Mouse (Mus musculus) spleen, postnatal 36 days (tissue): ENCODE data around the gene Exoc2.

Source experiments
- DNase-seq, 2 experiments: peaks; one replicate each; pipeline ENCODE4 v3.0.0; 2022; ENCODE audit warnings: low spot score in 2 of 2, mixed read lengths in 1 of 2

Exoc2 gene

GRCm38 (mm10) chr13:30776021-30776420 is 197.9 kb downstream of the Exoc2 start:
- no peak for DNase-seq

- no peak for DNase-seq
These were observed 206.3 kb downstream of the Exoc2 start for GRCm38 (mm10) chr13:30767477-30768127.

- DNase-seq = peak; percentile 62 to 64
These were observed 207.0 kb downstream of the Exoc2 start for GRCm38 (mm10) chr13:30766636-30767476.

- no peak for DNase-seq
These were observed 208.0 kb downstream of the Exoc2 start for GRCm38 (mm10) chr13:30765906-30766305.

- peak; percentile 78 to 80 for DNase-seq
These were observed 209.7 kb downstream of the Exoc2 start for GRCm38 (mm10) chr13:30764014-30764740.
